Mouse (Mus musculus): ENCODE data around the gene Dedd. TPM values are rescaled to one million over a fixed set of nuclear protein-coding genes. Genes with fewer than 3 reads are reported as not detected.

Dedd gene
- polyA plus RNA-seq, 1 experiment from 2014 or later, result 38.6 TPM

GRCm38 (mm10) chr1:171361106-171362103 lies 32.5 kb downstream of the Dedd start:
- peaks cover 10% of the 10 kb centered on the region for H3K4me1 ChIP-seq (replicated peaks)
- ATAC-seq (ENCODE audit: insufficient number of reproducible peaks, low FRiP score), result peak; percentile 59; the same call in 1 of the 2 replicates
- no peak overlapping the region for H3K27ac ChIP-seq (ENCODE audit: poor library complexity, severe bottlenecking)
- H3K4me2 ChIP-seq, result peak overlapping the region; percentile 86
- H3K36me3 ChIP-seq, result peaks cover 30% of the 10 kb centered on the region
- WGBS, result 25% methylated on average over 16 of the region's 16 CpGs
- H3K27me3 ChIP-seq (replicated peaks), result no peaks in the 10 kb centered on the region
- peaks cover 6% of the 10 kb centered on the region; the same call in 1 of the 2 replicates for H3K9me3 ChIP-seq (replicated peaks)
- peak overlapping the region; percentile 70 for H3K9ac ChIP-seq
- peak overlapping the region; percentile 57 for H3K4me3 ChIP-seq

GRCm38 (mm10) chr1:171365934-171366333 lies 37.0 kb downstream of the Dedd start:
- peaks cover 17% of the 10 kb centered on the region; the same call in 1 of the 2 replicates for H3K27me3 ChIP-seq (replicated peaks)
- 63% methylated on average over 7 of the region's 7 CpGs for WGBS
- H3K9ac ChIP-seq, result no peak overlapping the region
- no peak overlapping the region for H3K4me2 ChIP-seq
- no peak overlapping the region for H3K27ac ChIP-seq (ENCODE audit: poor library complexity, severe bottlenecking)
- no peak for ATAC-seq (ENCODE audit: insufficient number of reproducible peaks, low FRiP score)
- no peaks in the 10 kb centered on the region for H3K9me3 ChIP-seq (replicated peaks)
- no peak overlapping the region for H3K4me3 ChIP-seq
- peaks cover 3% of the 10 kb centered on the region for H3K4me1 ChIP-seq (replicated peaks)
- H3K36me3 ChIP-seq, result no peaks in the 10 kb centered on the region

- H3K4me2 ChIP-seq, result no peak within 1 kb of the TSS
- peaks cover 35% of the 10 kb centered on the region for H3K27me3 ChIP-seq (replicated peaks)
- ATAC-seq (ENCODE audit: insufficient number of reproducible peaks, low FRiP score), result no peak
Measured at GRCm38 (mm10) chr1:171369845-171370556, 41.1 kb downstream of the Dedd start, which contains the start of gene Nectin4. Gene Nectin4 (plus strand): TSS chr1:171370099.

GRCm38 (mm10) chr1:171372880-171373279 lies 43.9 kb downstream of the Dedd start:
- H3K9ac ChIP-seq, result no peak overlapping the region
- no peak overlapping the region for H3K4me3 ChIP-seq
- H3K4me2 ChIP-seq, result no peak overlapping the region
- no peak overlapping the region for H3K27ac ChIP-seq (ENCODE audit: poor library complexity, severe bottlenecking)
- H3K9me3 ChIP-seq (replicated peaks), result no peaks in the 10 kb centered on the region
- 64% methylated on average over 3 of the region's 3 CpGs for WGBS
- H3K4me1 ChIP-seq (replicated peaks), result peaks cover 16% of the 10 kb centered on the region
- no peaks in the 10 kb centered on the region for H3K36me3 ChIP-seq
- peaks cover 29% of the 10 kb centered on the region for H3K27me3 ChIP-seq (replicated peaks)
- ATAC-seq (ENCODE audit: insufficient number of reproducible peaks, low FRiP score), result no peak

More at GRCm38 (mm10) chr1:171369845-171370556, 41.1 kb downstream of the Dedd start, which contains the start of gene Nectin4:
- Histone ChIP-seq H3K36me3 (no peaks in the 10 kb centered on the region), H3K27ac (ENCODE audit: poor library complexity, severe bottlenecking) (no peak within 1 kb of the TSS), H3K9ac (no peak within 1 kb of the TSS), H3K4me1 (replicated peaks) (0 out of 2 replicates have a peak, but pooled peaks cover 8% of the 10 kb centered on the region), H3K4me3 (no peak within 1 kb of the TSS), H3K9me3 (replicated peaks) (no peaks in the 10 kb centered on the region)
- WGBS, result 36% methylated on average over 20 of the region's 20 CpGs

GRCm38 (mm10) chr1:171373946-171374345 lies 45.0 kb downstream of the Dedd start:
- WGBS, result 1% methylated on average over 4 of the region's 4 CpGs
- no peak for ATAC-seq (ENCODE audit: insufficient number of reproducible peaks, low FRiP score)
- no peak overlapping the region for H3K27ac ChIP-seq (ENCODE audit: poor library complexity, severe bottlenecking)

GRCm38 (mm10) chr1:171375646-171376097 lies 46.7 kb downstream of the Dedd start:
- no peak for ATAC-seq (ENCODE audit: insufficient number of reproducible peaks, low FRiP score)
- Histone ChIP-seq H3K27me3 (replicated peaks) (peaks cover 34% of the 10 kb centered on the region), H3K27ac (ENCODE audit: poor library complexity, severe bottlenecking) (no peak overlapping the region), H3K36me3 (no peaks in the 10 kb centered on the region), H3K9ac (no peak overlapping the region), H3K4me3 (no peak overlapping the region), H3K9me3 (replicated peaks) (no peaks in the 10 kb centered on the region), H3K4me1 (replicated peaks) (peaks cover 25% of the 10 kb centered on the region), H3K4me2 (no peak overlapping the region)
- WGBS, result 45% methylated on average over 9 of the region's 9 CpGs

More at GRCm38 (mm10) chr1:171373946-171374345, 45.0 kb downstream of the Dedd start:
- Histone ChIP-seq H3K4me2 (0 out of 2 replicates have a peak overlapping the region, but pooled peaks have one; percentile 2), H3K4me1 (replicated peaks) (peaks cover 16% of the 10 kb centered on the region), H3K4me3 (no peak overlapping the region), H3K9me3 (replicated peaks) (no peaks in the 10 kb centered on the region), H3K27me3 (replicated peaks) (peaks cover 26% of the 10 kb centered on the region), H3K9ac (no peak overlapping the region), H3K36me3 (no peaks in the 10 kb centered on the region)

- WGBS, result 68% methylated on average over 6 of the region's 6 CpGs
- Histone ChIP-seq H3K27ac (ENCODE audit: poor library complexity, severe bottlenecking) (no peak overlapping the region), H3K36me3 (no peaks in the 10 kb centered on the region), H3K4me3 (no peak overlapping the region), H3K9ac (no peak overlapping the region), H3K4me2 (no peak overlapping the region), H3K9me3 (replicated peaks) (no peaks in the 10 kb centered on the region), H3K4me1 (replicated peaks) (peaks cover 25% of the 10 kb centered on the region), H3K27me3 (replicated peaks) (peaks cover 28% of the 10 kb centered on the region)
- ATAC-seq (ENCODE audit: insufficient number of reproducible peaks, low FRiP score), result no peak
Measured at GRCm38 (mm10) chr1:171378298-171378697, 49.4 kb downstream of the Dedd start.

- Histone ChIP-seq H3K36me3 (no peaks in the 10 kb centered on the region), H3K9ac (no peak overlapping the region), H3K4me2 (peak overlapping the region; percentile 64), H3K4me3 (peak overlapping the region; percentile 34), H3K27ac (ENCODE audit: poor library complexity, severe bottlenecking) (no peak overlapping the region), H3K9me3 (replicated peaks) (no peaks in the 10 kb centered on the region), H3K27me3 (replicated peaks) (peaks cover 36% of the 10 kb centered on the region), H3K4me1 (replicated peaks) (peaks cover 18% of the 10 kb centered on the region)
- 0 out of 2 replicates have a peak, but pooled peaks have one; percentile 54 for ATAC-seq (ENCODE audit: insufficient number of reproducible peaks, low FRiP score)
- WGBS, result 5% methylated on average over 31 of the region's 31 CpGs
Measured at GRCm38 (mm10) chr1:171379935-171380599, 51.1 kb downstream of the Dedd start.

- Histone ChIP-seq H3K27me3 (replicated peaks) (peaks cover 48% of the 10 kb centered on the region), H3K9ac (no peak overlapping the region), H3K4me1 (replicated peaks) (peaks cover 9% of the 10 kb centered on the region), H3K27ac (ENCODE audit: poor library complexity, severe bottlenecking) (no peak overlapping the region), H3K9me3 (replicated peaks) (no peaks in the 10 kb centered on the region), H3K36me3 (no peaks in the 10 kb centered on the region), H3K4me2 (no peak overlapping the region), H3K4me3 (no peak overlapping the region)
- no peak for ATAC-seq (ENCODE audit: insufficient number of reproducible peaks, low FRiP score)
- WGBS, result 80% methylated on average over 11 of the region's 11 CpGs
Measured at GRCm38 (mm10) chr1:171382096-171382620, 53.2 kb downstream of the Dedd start.

GRCm38 (mm10) chr1:171384361-171384760 lies 55.4 kb downstream of the Dedd start:
- 54% methylated on average over 9 of the region's 9 CpGs for WGBS
- Histone ChIP-seq H3K27me3 (replicated peaks) (peaks cover 46% of the 10 kb centered on the region), H3K36me3 (no peaks in the 10 kb centered on the region), H3K4me2 (no peak overlapping the region), H3K27ac (ENCODE audit: poor library complexity, severe bottlenecking) (no peak overlapping the region), H3K4me3 (no peak overlapping the region), H3K9ac (no peak overlapping the region), H3K9me3 (replicated peaks) (no peaks in the 10 kb centered on the region), H3K4me1 (replicated peaks) (peaks cover 9% of the 10 kb centered on the region)
- no peak for ATAC-seq (ENCODE audit: insufficient number of reproducible peaks, low FRiP score)

Data from heart, embryonic 12.5 days (tissue).